Mouse (Mus musculus): ENCODE measurements around the gene Gm9758. TPM values are rescaled to one million over a fixed set of nuclear protein-coding genes. Genes with fewer than 3 reads are reported as not detected.

Gm9758 gene
- polyA plus RNA-seq, 1 experiment from 2014 or later: not detected

Other genes with a start within 250 kb of the Gm9758 start
- gene Speer4e, start 23.5 kb upstream of the Gm9758 start, polyA plus RNA-seq (2015; fragmentation: Nextera tagmentation; extraction: Ambion mirVana): not detected in 2 replicates
- not detected in 2 replicates for gene Gm10354, start 64.0 kb upstream of the Gm9758 start, polyA plus RNA-seq (2015; fragmentation: Nextera tagmentation; extraction: Ambion mirVana)
- gene Gm17019, start 118.1 kb upstream of the Gm9758 start, polyA plus RNA-seq (2015; fragmentation: Nextera tagmentation; extraction: Ambion mirVana): not detected in 2 replicates

Data from hindbrain, embryonic 16.5 days (tissue).